Mouse (Mus musculus) ES-Bruce4 (cell line): ENCODE results near the gene Schip1. TPM values are rescaled to one million over a fixed set of nuclear protein-coding genes. Genes with fewer than 3 reads are reported as not detected.

Experiments
- H3K27ac ChIP-seq: 2 replicates; pipeline ENCODE4 v1.5.1; 2012; ENCODE audit warnings: low read length, inconsistent platforms; ENCODE audit not compliant: insufficient read depth
- H3K27me3 ChIP-seq: 2 replicates; pipeline ENCODE4 v1.6.1; 2012; ENCODE audit warnings: mild to moderate bottlenecking, low read length, inconsistent platforms; ENCODE audit not compliant: control insufficient read depth, poor library complexity, insufficient read depth, severe bottlenecking
- H3K36me3 ChIP-seq: 2 replicates; pipeline ENCODE4 v1.6.1; 2012; ENCODE audit warnings: inconsistent platforms, mild to moderate bottlenecking, low read length, moderate library complexity; ENCODE audit not compliant: control insufficient read depth, poor library complexity, insufficient read depth, severe bottlenecking
- H3K4me1 ChIP-seq: one replicate; pipeline ENCODE4 v1.8.1; 2011; ENCODE audit warnings: low read length; ENCODE audit not compliant: control insufficient read depth, insufficient read depth
- H3K4me3 ChIP-seq: 2 replicates; pipeline ENCODE4 v1.5.1; 2011; ENCODE audit warnings: low read depth, mild to moderate bottlenecking, low read length
- H3K9ac ChIP-seq: 2 replicates; pipeline ENCODE4 v1.6.1; 2012; ENCODE audit warnings: low read depth, mild to moderate bottlenecking, inconsistent platforms; ENCODE audit not compliant: poor library complexity, severe bottlenecking
- H3K9me3 ChIP-seq: replicated peaks from 2 replicates; pipeline ENCODE4 v1.6.1; 2012; ENCODE audit warnings: mild to moderate bottlenecking, low read length, inconsistent platforms; ENCODE audit not compliant: control insufficient read depth, poor library complexity, insufficient read depth, severe bottlenecking
- CTCF ChIP-seq: IDR thresholded peaks from one replicate; pipeline ENCODE4 v1.8.1; 2011; ENCODE audit warnings: low read depth, low read length
- EP300 ChIP-seq: IDR thresholded peaks from 2 replicates; pipeline ENCODE4 v1.6.1; 2011; ENCODE audit warnings: low read depth, low read length; ENCODE audit not compliant: insufficient read depth
- POLR2A ChIP-seq: IDR thresholded peaks from one replicate; pipeline ENCODE4 v1.8.1; 2011; ENCODE audit warnings: low read length; ENCODE audit not compliant: insufficient read depth
- polyA plus RNA-seq: library from polyadenylated mRNA; stranded (reverse); fragments of >200 nt; gene quantifications from 2 replicates; pipeline ENCODE4 v1.2.4, GENCODE M21; 2011; ENCODE audit warnings: low read depth; ENCODE audit not compliant: missing spikeins, insufficient read depth, insufficient read length

Schip1 gene
- polyA plus RNA-seq, 1 experiment, result 85.2 TPM

- Histone ChIP-seq H3K36me3 (no peaks in the 10 kb centered on the region), H3K27ac (no peak overlapping the region), H3K27me3 (no peaks in the 10 kb centered on the region), H3K4me1 (no peaks in the 10 kb centered on the region), H3K9me3 (no peaks in the 10 kb centered on the region), H3K4me3 (no peak overlapping the region), H3K9ac (no peak overlapping the region)
- no peak for TF ChIP-seq POLR2A
- TF ChIP-seq EP300, result no peak
- TF ChIP-seq CTCF, result no peak
Observed at GRCm38 (mm10) chr3:68350624-68351023, 286.0 kb downstream of the Schip1 start.

GRCm38 (mm10) chr3:68351461-68351860 is 286.9 kb downstream of the Schip1 start:
- H3K4me1 ChIP-seq, result no peaks in the 10 kb centered on the region
- H3K27me3 ChIP-seq, result no peaks in the 10 kb centered on the region
- H3K36me3 ChIP-seq, result no peaks in the 10 kb centered on the region
- H3K9me3 ChIP-seq, result no peaks in the 10 kb centered on the region
- TF ChIP-seq POLR2A, result no peak
- TF ChIP-seq EP300, result no peak
- no peak for TF ChIP-seq CTCF
- no peak overlapping the region for H3K9ac ChIP-seq
- no peak overlapping the region for H3K4me3 ChIP-seq
- H3K27ac ChIP-seq, result no peak overlapping the region

- TF ChIP-seq EP300 (no peak), POLR2A (no peak), CTCF (no peak)
- no peak overlapping the region for H3K27ac ChIP-seq
- H3K27me3 ChIP-seq, result no peaks in the 10 kb centered on the region
Observed at GRCm38 (mm10) chr3:68352961-68353360, 288.4 kb downstream of the Schip1 start.

DNA sequence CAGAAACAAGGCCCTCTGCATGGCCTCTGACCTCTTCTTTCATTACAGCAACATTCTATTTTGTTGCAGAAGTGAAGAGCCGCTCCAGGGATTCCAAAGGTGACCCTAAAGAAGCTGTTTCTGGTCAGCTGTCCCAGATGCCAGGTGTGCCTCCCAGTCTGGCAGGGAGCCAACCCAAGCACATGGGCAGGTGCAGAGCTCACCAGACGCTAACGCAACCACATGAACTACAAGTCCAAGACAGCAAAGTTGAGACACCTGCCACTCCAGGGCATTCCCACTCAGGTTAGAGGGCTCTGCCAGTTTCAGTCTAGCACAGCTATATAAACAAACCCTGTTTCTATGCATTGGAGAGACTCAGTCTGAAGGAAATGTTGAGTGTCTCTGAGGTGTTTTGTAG is 288.9 kb downstream of the Schip1 start:
- Histone ChIP-seq H3K9me3 (no peaks in the 10 kb centered on the region), H3K4me3 (no peak overlapping the region), H3K27me3 (no peaks in the 10 kb centered on the region), H3K36me3 (no peaks in the 10 kb centered on the region), H3K27ac (no peak overlapping the region), H3K9ac (no peak overlapping the region), H3K4me1 (no peaks in the 10 kb centered on the region)
- TF ChIP-seq EP300, result no peak
- no peak for TF ChIP-seq CTCF
- TF ChIP-seq POLR2A, result no peak

More at GRCm38 (mm10) chr3:68352961-68353360, 288.4 kb downstream of the Schip1 start:
- no peak overlapping the region for H3K4me3 ChIP-seq
- no peaks in the 10 kb centered on the region for H3K9me3 ChIP-seq
- H3K36me3 ChIP-seq, result no peaks in the 10 kb centered on the region
- no peak overlapping the region for H3K9ac ChIP-seq
- no peaks in the 10 kb centered on the region for H3K4me1 ChIP-seq

DNA sequence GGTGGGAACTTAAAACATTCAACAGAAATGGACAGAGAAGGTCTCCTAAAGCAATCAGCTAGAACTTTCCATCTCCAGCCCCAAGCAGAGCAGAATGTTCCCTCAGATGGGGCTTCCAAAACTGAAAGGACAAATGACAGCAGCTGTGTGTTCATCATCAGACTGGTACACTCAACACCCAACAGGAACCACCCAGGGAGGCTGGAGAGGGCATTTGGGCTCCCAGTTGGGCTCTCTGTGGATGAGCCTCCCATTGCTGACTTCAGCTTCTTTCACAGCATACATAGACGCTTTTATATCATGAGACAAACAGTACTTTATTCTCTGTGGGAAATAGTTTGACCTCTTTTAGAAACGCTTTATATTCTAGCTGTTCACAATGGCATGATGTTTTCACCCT is 291.9 kb downstream of the Schip1 start:
- no peaks in the 10 kb centered on the region for H3K4me1 ChIP-seq
- no peak overlapping the region for H3K4me3 ChIP-seq
- no peaks in the 10 kb centered on the region for H3K27me3 ChIP-seq
- H3K9ac ChIP-seq, result no peak overlapping the region
- H3K36me3 ChIP-seq, result no peaks in the 10 kb centered on the region
- no peak for TF ChIP-seq EP300
- no peak for TF ChIP-seq POLR2A
- no peak overlapping the region for H3K27ac ChIP-seq
- H3K9me3 ChIP-seq, result no peaks in the 10 kb centered on the region

- Histone ChIP-seq H3K4me1 (no peaks in the 10 kb centered on the region), H3K27ac (no peak overlapping the region), H3K9me3 (no peaks in the 10 kb centered on the region), H3K27me3 (no peaks in the 10 kb centered on the region), H3K36me3 (no peaks in the 10 kb centered on the region), H3K9ac (no peak overlapping the region), H3K4me3 (no peak overlapping the region)
- TF ChIP-seq EP300 (no peak), POLR2A (no peak), CTCF (no peak)
Observed at GRCm38 (mm10) chr3:68368029-68368428, 303.4 kb downstream of the Schip1 start.
